Mouse (Mus musculus): Measurements from ENCODE around the gene Prickle1. TPM values are rescaled to one million over a fixed set of nuclear protein-coding genes. Genes with fewer than 3 reads are reported as not detected.
A peak's percentile ranks its signal among the peaks of the same experiment; 100 is the strongest.

Gene Prickle1
- total RNA-seq, 2 experiments from 2014 or later = 17.2 to 18.7 TPM

GRCm38 (mm10) chr15:93461066-93461465 is 134.6 kb downstream of the Prickle1 start:
- intact Hi-C loops (cut with DNase I) = no loop called here
- DNase-seq = no peak

- intact Hi-C loops (cut with DNase I) = loop anchor here (5.0 to 10.0 kb wide), 2 partner anchors 43 to 755 kb away; no protein-coding TSS in a partner anchor
- DNase-seq = no peak
These were observed 136.3 kb downstream of the Prickle1 start for GRCm38 (mm10) chr15:93459422-93459821.

- intact Hi-C loops (cut with DNase I) = loop anchor here (5.0 to 10.0 kb wide), 2 partner anchors 46 to 759 kb away; no protein-coding TSS in a partner anchor
- DNase-seq = peak in 1 of 2 experiments; percentile 10
These were observed 139.7 kb downstream of the Prickle1 start for GRCm38 (mm10) chr15:93456005-93456404.

GRCm38 (mm10) chr15:93453296-93453695 is 142.4 kb downstream of the Prickle1 start:
- intact Hi-C loops (cut with DNase I) = loop anchor here (10.0 kb wide), 1 partner anchor 762 kb away; no protein-coding TSS in a partner anchor
- no peak for DNase-seq

Other genes with a start within 250 kb of the Prickle1 start
- 100 to 1,000 TPM in 1 of 2 experiments, 10 to 100 TPM in 1; 92.2 to 100 TPM for gene Zcrb1, start 197.6 kb downstream of the Prickle1 start, total RNA-seq (2021)
- gene Pphln1, start 197.5 kb downstream of the Prickle1 start, total RNA-seq (2021) = 10 to 100 TPM; 19.8 to 20.7 TPM

Data from heart, postnatal 36 days (tissue).